Mouse (Mus musculus) heart, postnatal 10 days (tissue): ENCODE results near the gene Lyst. TPM values are rescaled to one million over a fixed set of nuclear protein-coding genes. Genes with fewer than 3 reads are reported as not detected.
"Not testable (repeated sequence)": the region's sequence is repeated elsewhere in the genome, so short reads cannot be mapped to it uniquely, and the experiment has no call there.

Source experiments
- DNase-seq, 2 experiments: peaks; one replicate each; pipeline ENCODE4 v3.0.0; 2021
- intact Hi-C: fragments of 180-260 bp; cut with DNase I; formaldehyde crosslinking; loops from one replicate; pipeline ENCODE4 v1.15.1; 2025
- total RNA-seq, 2 experiments: library from RNA; stranded (reverse); gene quantifications; 2 replicates each; pipeline ENCODE4 v1.2.3; 2021

The Lyst gene
- total RNA-seq, 2 experiments from 2014 or later = 12.0 to 15.1 TPM

DNA sequence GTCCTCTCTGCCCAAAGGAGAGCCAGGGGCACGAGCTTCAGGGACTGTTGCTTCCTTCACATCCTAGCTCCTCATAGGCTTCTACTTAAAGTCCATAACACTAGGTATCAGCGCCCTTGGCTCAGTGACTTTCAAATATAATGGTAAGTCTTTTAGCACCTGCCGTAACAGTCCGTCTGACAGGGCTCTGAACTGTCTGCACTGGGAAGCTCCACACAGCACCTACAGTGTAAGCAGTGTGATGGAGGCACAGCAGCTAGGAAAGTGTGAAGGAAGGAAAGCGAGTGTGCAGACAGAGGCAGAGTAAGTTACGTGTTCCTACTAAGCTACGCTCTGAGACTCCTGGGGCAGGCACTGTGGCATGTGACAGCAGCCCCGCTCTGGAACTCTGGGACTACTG lies 187.5 kb downstream of the Lyst start:
- intact Hi-C loops = no loop called here

DNA sequence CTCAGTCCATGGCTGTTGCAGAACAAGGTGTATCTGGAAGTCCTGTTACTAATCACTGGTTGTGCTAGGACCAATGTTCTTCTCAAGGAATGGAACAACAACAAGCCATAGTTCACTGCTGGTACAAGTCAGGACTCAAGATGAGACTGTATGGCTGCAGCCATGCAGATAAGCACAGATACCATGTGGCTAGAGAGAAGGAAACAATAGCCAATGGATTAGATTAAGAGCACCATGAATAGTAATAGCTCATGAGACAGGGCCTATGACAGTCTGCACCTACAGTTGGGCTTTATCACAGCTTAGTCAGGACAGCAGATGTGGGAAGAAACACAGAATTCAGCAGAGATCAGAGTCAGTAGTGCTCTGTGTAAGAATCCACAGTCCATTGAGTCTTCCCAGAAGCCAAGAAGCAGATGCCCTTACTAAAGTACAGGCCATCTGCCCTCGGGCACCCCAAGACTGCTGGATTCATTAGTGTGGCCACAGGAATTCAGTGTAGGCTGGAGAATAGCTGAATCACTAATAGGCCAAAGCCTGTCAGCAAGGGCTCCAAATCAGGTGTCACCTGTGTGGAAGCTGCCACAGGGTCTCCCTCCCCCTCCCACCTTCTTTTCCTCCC lies 188.8 kb downstream of the Lyst start:
- intact Hi-C loops = no loop called here
- no peak for DNase-seq

More for the DNA sequence above, 187.5 kb downstream of the Lyst start:
- DNase-seq = no peak

GRCm38 (mm10) chr13:13780271-13780670 lies 190.1 kb downstream of the Lyst start:
- intact Hi-C loops = no loop called here
- DNase-seq = no peak

GRCm38 (mm10) chr13:13781026-13781425 lies 190.8 kb downstream of the Lyst start:
- DNase-seq = no peak
- intact Hi-C loops = no loop called here

- no peak for DNase-seq
- intact Hi-C loops = no loop called here
Observed at GRCm38 (mm10) chr13:13783296-13783695, 193.1 kb downstream of the Lyst start.

- peak; percentile 29 for DNase-seq
- intact Hi-C loops = no loop called here
Observed at GRCm38 (mm10) chr13:13783894-13784419, 193.8 kb downstream of the Lyst start, which contains the start of gene Gng4. Gng4 (plus strand) TSS chr13:13784059.

- intact Hi-C loops = no loop called here
- peak in 1 of 2 experiments; percentile 6 for DNase-seq
Observed at GRCm38 (mm10) chr13:13784420-13784936, 194.3 kb downstream of the Lyst start.

DNA sequence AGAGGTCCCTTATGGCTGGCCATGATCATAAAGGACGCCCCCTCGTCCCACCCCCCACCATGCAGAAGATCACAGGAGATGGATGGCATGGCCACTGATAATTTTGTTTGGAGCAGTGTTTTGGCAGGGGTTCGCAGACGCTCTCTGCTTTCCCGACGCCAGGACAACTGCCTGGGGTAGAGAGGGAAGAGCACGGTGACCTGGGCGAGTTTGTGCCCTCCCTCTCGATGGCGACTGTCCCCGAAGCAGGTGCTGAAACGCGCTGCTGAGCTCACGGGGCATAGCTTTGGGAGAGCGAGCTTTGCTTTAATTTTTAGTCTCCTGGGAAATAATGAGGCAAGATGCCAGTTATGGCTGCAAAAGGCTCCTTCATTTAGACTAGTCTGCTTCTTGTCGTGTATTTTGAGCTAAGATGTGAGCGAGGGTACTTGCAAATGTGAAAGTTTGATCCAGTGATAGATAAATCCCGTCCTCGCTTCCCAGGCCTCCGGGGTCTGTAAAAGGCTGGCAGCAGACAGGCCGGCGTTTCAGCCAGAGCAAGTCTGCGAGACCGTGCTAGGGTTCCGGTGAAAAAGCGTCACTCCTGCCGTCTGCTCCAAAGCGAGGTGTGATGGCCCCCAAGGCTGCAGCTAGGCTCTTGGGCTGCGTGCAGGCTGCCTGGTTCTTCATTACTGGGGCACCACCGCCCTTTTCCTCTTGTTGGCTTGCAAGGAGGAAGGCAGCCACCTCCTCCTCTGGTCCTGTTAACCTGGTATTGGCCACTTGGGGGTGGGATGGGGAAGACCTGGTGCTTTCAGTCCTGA lies 195.0 kb downstream of the Lyst start:
- intact Hi-C loops = no loop called here
- peak; percentile 28 to 56 for DNase-seq

DNA sequence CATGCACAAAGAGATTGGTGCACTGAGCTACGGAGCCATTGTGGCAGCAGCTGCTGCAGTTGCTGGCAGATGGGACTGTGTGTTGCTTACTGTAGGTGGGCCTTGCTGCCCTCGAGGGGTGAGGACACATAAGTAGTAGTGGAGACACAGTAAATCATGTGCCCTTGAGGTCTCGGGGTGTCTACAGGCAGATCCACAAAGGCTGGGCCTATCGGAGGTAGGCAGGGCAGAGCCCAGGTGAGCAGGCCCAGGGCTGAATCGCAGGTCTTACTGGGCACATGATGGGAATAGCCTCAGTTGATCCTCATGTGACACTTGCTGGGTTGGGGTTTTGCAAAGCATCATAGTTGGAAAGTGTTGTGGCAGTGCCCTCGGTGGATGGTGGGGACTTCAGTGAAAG lies 196.8 kb downstream of the Lyst start:
- DNase-seq = no peak
- intact Hi-C loops = no loop called here

GRCm38 (mm10) chr13:13788070-13788469 lies 197.9 kb downstream of the Lyst start:
- no peak for DNase-seq
- intact Hi-C loops = no loop called here

DNA sequence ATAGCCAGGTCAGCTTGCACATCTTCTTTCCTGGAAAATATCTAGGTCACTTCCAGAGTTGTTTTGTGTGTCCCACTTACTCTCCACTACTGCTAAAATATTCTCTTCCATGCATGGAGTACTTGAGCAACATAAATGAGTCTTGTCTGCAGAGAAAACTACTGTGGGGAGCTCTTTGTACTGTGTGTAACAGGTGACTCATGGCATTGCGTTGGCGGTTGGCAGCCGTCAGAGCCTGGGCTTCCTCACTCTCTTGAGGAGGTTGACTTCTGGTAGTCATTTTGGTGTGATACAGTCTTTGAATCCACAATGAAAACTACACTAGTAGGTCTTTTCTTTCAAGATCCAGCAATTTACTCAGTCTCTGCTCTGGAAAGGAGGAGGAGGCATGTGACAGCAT lies 201.8 kb downstream of the Lyst start:
- intact Hi-C loops = no loop called here
- DNase-seq = no peak

DNA sequence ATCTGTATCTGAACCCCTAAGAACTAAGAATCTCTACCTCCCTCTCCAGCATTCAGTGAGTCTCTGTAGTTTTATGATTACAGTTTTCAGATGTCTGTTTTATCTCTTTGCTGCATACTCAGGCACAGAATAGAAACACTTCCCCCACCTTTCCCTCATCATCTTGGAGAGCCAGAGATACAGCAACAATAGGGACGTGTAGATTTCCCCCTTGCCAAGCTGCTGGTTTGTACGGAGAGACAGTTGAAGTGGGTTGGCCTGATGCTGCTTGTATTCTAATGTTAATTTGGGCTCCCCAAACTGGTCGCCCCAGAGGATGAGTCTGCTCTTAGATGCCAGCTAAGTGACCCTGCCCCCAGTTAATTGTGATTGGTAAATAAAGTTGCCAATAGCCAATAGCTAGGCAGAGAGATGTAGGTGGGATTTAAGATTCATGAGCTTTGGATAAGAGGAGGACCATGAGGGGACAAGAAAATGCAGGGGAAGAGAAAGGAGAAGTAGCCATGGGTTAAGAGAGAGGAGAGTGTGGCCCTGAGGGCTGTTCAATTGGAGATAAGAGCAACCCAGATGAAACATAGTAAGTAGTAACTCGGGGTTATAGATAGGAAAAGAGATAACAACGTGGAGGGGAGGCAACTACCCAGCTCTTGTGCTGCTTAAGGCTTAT lies 205.1 kb downstream of the Lyst start:
- intact Hi-C loops = no loop called here
- no peak for DNase-seq

GRCm38 (mm10) chr13:13796082-13796481 lies 205.9 kb downstream of the Lyst start:
- no peak for DNase-seq
- intact Hi-C loops = no loop called here

GRCm38 (mm10) chr13:13797816-13798215 lies 207.6 kb downstream of the Lyst start:
- intact Hi-C loops, DNase-seq: not testable (repeated sequence)

DNA sequence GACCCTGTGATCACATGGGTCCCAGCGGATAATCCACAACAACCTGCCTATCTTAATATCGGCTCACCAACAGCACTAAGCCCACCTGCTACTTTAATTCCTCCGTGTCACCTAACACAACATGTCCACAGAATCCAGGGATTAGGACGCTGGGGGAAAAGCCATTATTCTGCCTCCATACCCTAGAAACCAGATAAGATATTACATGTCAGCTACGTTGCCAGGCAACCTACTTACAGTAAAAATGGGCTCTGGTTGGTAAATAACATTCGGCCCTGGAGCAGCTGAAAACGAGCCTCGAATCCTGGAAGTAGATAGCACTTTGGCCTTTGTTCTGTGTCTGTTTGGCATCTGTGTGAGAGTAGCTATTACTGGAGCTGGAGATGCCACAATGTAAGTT lies 208.6 kb downstream of the Lyst start:
- intact Hi-C loops = no loop called here
- DNase-seq = no peak

GRCm38 (mm10) chr13:13808337-13809132 lies 218.3 kb downstream of the Lyst start:
- intact Hi-C loops = no loop called here

DNA sequence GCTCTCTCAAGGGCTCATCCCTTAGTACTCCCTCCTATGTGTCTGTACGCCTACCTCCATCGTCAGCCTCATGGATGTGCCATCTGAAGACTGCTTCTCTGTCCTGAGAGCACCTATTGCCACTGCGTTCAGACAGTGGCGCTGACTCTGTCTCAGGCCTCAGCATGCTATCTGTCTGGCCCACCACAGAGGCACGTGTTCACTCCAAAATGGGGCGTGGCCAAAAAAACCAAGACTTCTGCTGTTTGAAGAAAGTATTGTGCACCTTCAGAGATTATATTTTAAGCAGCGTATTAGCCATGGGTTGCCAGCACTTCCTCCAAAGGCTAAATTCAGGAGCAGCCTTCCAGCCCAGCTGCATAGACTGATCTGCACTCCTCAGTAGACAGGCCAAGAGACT lies 220.7 kb downstream of the Lyst start:
- intact Hi-C loops = no loop called here

More at GRCm38 (mm10) chr13:13808337-13809132, 218.3 kb downstream of the Lyst start:
- DNase-seq = no peak

DNA sequence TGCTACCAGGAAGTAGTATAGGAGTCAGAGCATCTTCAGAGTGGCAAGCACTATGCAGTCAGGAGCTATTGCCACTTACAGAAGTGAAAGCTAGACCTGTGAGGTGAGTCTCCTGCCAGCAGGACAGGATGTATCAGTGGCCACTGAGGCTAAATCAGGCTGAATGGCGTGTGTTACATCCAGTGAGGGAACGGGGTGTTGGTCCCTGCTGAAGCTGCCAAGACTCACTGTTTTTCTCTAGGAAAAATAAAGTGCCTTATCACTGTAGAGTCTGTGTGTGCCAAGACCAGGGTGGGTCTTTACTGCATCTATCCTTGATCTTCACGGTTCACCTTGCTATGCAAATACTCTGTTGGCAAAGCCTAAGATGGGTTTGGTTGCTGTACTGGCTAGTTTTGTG lies 228.5 kb downstream of the Lyst start:
- intact Hi-C loops = no loop called here
- no peak for DNase-seq

More for the DNA sequence above, 220.7 kb downstream of the Lyst start:
- DNase-seq = no peak

DNA sequence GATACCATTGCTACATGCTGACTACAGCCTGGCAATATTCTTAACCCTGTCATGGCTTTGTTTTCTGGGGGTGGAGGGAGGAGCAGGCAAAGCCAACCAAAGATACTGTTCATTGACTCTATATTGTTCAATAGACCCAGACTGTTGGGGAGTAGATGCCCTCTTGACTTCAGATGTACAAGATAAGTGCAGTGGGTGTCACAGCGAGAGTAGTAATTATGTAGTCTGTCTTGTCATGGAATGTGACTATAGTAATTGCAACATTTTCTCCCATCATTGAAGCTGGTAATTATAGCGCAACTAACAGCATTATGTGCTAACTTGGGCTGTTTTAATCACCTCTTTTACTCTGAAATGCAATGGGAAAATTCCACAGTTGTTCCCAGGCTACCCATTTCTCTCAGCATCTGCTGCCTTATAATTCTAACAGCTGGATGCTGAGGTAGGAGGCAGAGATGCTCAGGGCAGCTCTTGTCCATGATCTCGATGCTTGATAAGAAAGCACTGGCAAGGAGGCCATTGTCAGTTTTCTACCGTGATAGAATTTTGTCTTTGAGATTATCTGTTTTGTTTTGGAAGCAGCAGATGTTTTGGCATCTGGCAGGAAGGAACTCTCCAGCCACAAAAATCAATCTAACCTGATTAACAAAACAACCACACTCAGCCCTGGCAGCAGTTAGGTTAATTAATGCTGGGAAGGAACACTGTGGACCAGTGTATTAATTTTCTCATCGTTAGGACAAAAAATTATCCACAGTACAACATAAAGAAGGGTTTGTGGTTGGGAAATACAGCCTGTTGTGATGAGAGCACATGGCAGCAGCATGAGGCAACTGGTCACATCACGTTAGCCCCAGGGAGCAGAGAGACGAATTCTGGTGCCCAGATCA lies 230.3 kb downstream of the Lyst start:
- intact Hi-C loops = no loop called here
- no peak for DNase-seq
